In genomic region chr9:122420772-122421764, GRCm38 (mm10) we compare ENCODE assay signal across 8 mouse cellular contexts.
DNase-seq lines count a peak whose midpoint lies in the region; ATAC-seq and TF ChIP-seq lines count a peak whose summit lies in the region.

No protein-coding gene starts in this region.

- peak; percentile 47 to 59 for DNase-seq in CD8-positive naive resting alpha-beta T cell, adult 2 months (ENCODE audit: low read depth in 2 of 2, low spot score in 2 of 2)
- DNase-seq in brain, embryonic 14.5 days (ENCODE audit: low read depth): peak; percentile 84
- peak; percentile 90 for DNase-seq in forebrain, embryonic 11.5 days (ENCODE audit: low spot score)
- DNase-seq in heart, postnatal 36 days: peak; percentile 54 to 69
- DNase-seq in layer of hippocampus, adult 18-20 months (ENCODE audit: low spot score in 2 of 2): peak; percentile 73 to 93
- DNase-seq in thymus, postnatal 0 days (ENCODE audit: low spot score): peak; percentile 46

- H3K27ac ChIP-seq in forebrain, embryonic 11.5 days (ENCODE audit: low read depth, low read length): no peak overlapping the region
- H3K27ac ChIP-seq in lung, embryonic 15.5 days: no peak overlapping the region
- H3K27ac ChIP-seq in olfactory bulb, adult 2 months (ENCODE audit: insufficient read depth, low read depth, low read length): peak overlapping the region; percentile 52; the same call in 1 of the 2 replicates

- 0 out of 2 replicates have a peak, but pooled peaks cover 3% of the 10 kb centered on the region for H3K4me1 ChIP-seq in forebrain, embryonic 11.5 days (replicated peaks; ENCODE audit: control insufficient read depth, insufficient read depth, low read length)
- H3K4me1 ChIP-seq in lung, embryonic 15.5 days: no peaks in the 10 kb centered on the region
- peaks cover 47% of the 10 kb centered on the region for H3K4me1 ChIP-seq in olfactory bulb, adult 2 months (ENCODE audit: control insufficient read depth, insufficient read depth, low read length)

- no peak for TF ChIP-seq POLR2A in brain, embryonic 14.5 days (IDR thresholded peaks at IDR 0.05; ENCODE audit: borderline replicate concordance, extremely low read depth, insufficient read depth, insufficient read length, poor library complexity, severe bottlenecking)
- TF ChIP-seq POLR2A in olfactory bulb, adult 2 months (IDR thresholded peaks at IDR 0.05; ENCODE audit: insufficient read depth, low read depth, low read length): no peak

- intact Hi-C loops in heart, postnatal 36 days (cut with DNase I): loop anchor here (2.0 to 5.0 kb wide), 2 partner anchors 174 to 266 kb away; no protein-coding TSS in a partner anchor

- no peak overlapping the region for H3K4me2 ChIP-seq in forebrain, embryonic 11.5 days (ENCODE audit: low read depth, low read length, severe bottlenecking)
- H3K4me2 ChIP-seq in lung, embryonic 15.5 days: no peak overlapping the region

- peaks cover 3% of the 10 kb centered on the region; the same call in 1 of the 2 replicates for H3K27me3 ChIP-seq in forebrain, embryonic 11.5 days (ENCODE audit: control insufficient read depth, insufficient read depth, low read length)
- H3K27me3 ChIP-seq in lung, embryonic 15.5 days: 0 out of 2 replicates have a peak, but pooled peaks cover 3% of the 10 kb centered on the region

- H3K9me3 ChIP-seq in forebrain, embryonic 11.5 days (ENCODE audit: control insufficient read depth, low read length): no peaks in the 10 kb centered on the region
- no peaks in the 10 kb centered on the region for H3K9me3 ChIP-seq in lung, embryonic 15.5 days

- peak; percentile 97 for TF ChIP-seq CTCF in brain, embryonic 14.5 days (IDR thresholded peaks at IDR 0.05; ENCODE audit: borderline replicate concordance, extremely low read depth, insufficient read depth, insufficient read length)
- peak; percentile 80 for TF ChIP-seq CTCF in olfactory bulb, adult 2 months (IDR thresholded peaks at IDR 0.05; ENCODE audit: insufficient read depth, low read depth, low read length)

- WGBS in forebrain, embryonic 11.5 days: 25% methylated on average over 13 of the region's 13 CpGs
- WGBS in lung, embryonic 15.5 days: 23% methylated on average over 13 of the region's 13 CpGs
- WGBS in olfactory bulb, adult 2 months: 23% methylated on average over 13 of the region's 13 CpGs

- no peak overlapping the region for H3K9ac ChIP-seq in forebrain, embryonic 11.5 days (ENCODE audit: low read length)
- no peak overlapping the region for H3K9ac ChIP-seq in lung, embryonic 15.5 days

- no peaks in the 10 kb centered on the region for H3K36me3 ChIP-seq in forebrain, embryonic 11.5 days (ENCODE audit: control insufficient read depth, insufficient read depth, low read length)
- H3K36me3 ChIP-seq in lung, embryonic 15.5 days: no peaks in the 10 kb centered on the region

- no peak overlapping the region for H3K4me3 ChIP-seq in forebrain, embryonic 11.5 days (ENCODE audit: low read depth, low read length)
- H3K4me3 ChIP-seq in lung, embryonic 15.5 days: no peak overlapping the region
- H3K4me3 ChIP-seq in olfactory bulb, adult 2 months (ENCODE audit: insufficient read depth, low read depth, low read length): no peak overlapping the region

- peak; percentile 31; the same call in 1 of the 2 replicates for ATAC-seq in forebrain, embryonic 11.5 days (replicated peaks; ENCODE audit: low FRiP score)
- ATAC-seq in lung, embryonic 15.5 days (ENCODE audit: borderline replicate concordance, extremely low read depth, low FRiP score, low TSS enrichment): peak; percentile 58; the same call in 1 of the 2 replicates
